Mouse (Mus musculus) limb, embryonic 11.5 days (tissue): ENCODE data around the gene Hnrnpa3. TPM values are rescaled to one million over a fixed set of nuclear protein-coding genes. Genes with fewer than 3 reads are reported as not detected.
"Not testable (repeated sequence)": the region's sequence is repeated elsewhere in the genome, so short reads cannot be mapped to it uniquely, and the experiment has no call there.

Source experiments
- ATAC-seq: fragments of 200-750 bp; cut with Nextera tagmentation; 2 replicates; pipeline ENCODE4 v1.8.0; 2017; ENCODE audit warnings: low read depth; ENCODE audit not compliant: insufficient number of reproducible peaks, low FRiP score, low TSS enrichment
- DNase-seq: peaks from one replicate; pipeline ENCODE4 v3.0.0-alpha.2; 2015; ENCODE audit warnings: low spot score
- H3K27ac ChIP-seq: fragments of 300-500 bp; sonication (generic); replicated peaks from 2 replicates; pipeline ENCODE4 v1.5.1; 2014; ENCODE audit warnings: low read depth, mild to moderate bottlenecking, low read length
- H3K27me3 ChIP-seq: fragments of 300-500 bp; sonication (generic); 2 replicates; pipeline ENCODE4 v1.6.1; 2014; ENCODE audit warnings: mild to moderate bottlenecking, low read length, mixed read lengths; ENCODE audit not compliant: control insufficient read depth, insufficient read depth
- H3K36me3 ChIP-seq: fragments of 300-500 bp; sonication (generic); 2 replicates; pipeline ENCODE4 v1.6.1; 2014; ENCODE audit warnings: mild to moderate bottlenecking, low read length, moderate library complexity, mixed read lengths; ENCODE audit not compliant: control insufficient read depth, insufficient read depth
- H3K4me1 ChIP-seq: fragments of 300-500 bp; sonication (generic); 2 replicates; pipeline ENCODE4 v1.6.1; 2014; ENCODE audit warnings: low read length, mixed read lengths; ENCODE audit not compliant: control insufficient read depth, insufficient read depth
- H3K4me2 ChIP-seq: fragments of 300-500 bp; sonication (generic); 2 replicates; pipeline ENCODE4 v1.6.1; 2014; ENCODE audit warnings: low read depth, mild to moderate bottlenecking, moderate library complexity; ENCODE audit not compliant: severe bottlenecking
- H3K4me3 ChIP-seq: fragments of 300-500 bp; sonication (generic); 2 replicates; pipeline ENCODE4 v1.5.1; 2014; ENCODE audit warnings: low read depth, low read length
- H3K9ac ChIP-seq: fragments of 300-500 bp; sonication (generic); 2 replicates; pipeline ENCODE4 v1.6.1; 2014; ENCODE audit warnings: mild to moderate bottlenecking, low read length
- H3K9me3 ChIP-seq: fragments of 300-500 bp; sonication (generic); 2 replicates; pipeline ENCODE4 v1.6.1; 2016; ENCODE audit warnings: low read length; ENCODE audit not compliant: control insufficient read depth
- WGBS: fragments of 180-500 bp; shearing (Covaris S2); extraction: QIAGEN DNeasy Blood & Tissue Kit; methylation state at CpG from one replicate; pipeline ENCODE4 v1.1.7; 2014; 5-methylcytosine and 5-hydroxymethylcytosine counted together
- polyA plus RNA-seq: library from polyadenylated mRNA; unstranded; fragments of >200 nt; fragmentation: Nextera tagmentation; extraction: Ambion mirVana; gene quantifications from 2 replicates; pipeline ENCODE4 v1.2.1, GENCODE M21; 2014

The Hnrnpa3 gene
- polyA plus RNA-seq, 1 experiment from 2014 or later, result 326 TPM

DNA sequence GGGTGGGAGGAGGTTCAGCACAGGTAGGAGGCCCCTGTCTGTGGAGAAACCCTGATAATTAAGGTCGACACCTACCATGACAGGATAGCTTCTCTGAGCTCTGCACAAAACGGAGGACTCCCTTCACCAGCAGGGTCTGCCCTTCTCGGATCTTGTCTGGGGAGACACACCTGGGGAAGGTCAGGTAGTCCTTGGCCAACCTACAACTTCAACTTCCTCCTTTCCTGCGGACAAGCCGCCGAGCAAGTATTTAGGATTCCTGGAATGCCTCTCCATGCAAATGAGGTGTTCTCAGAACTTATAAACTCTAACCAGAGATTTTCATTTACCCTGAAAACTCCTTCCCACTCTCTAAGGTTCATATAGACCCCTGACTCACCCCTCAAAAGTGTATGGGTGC is 25.7 kb upstream of the Hnrnpa3 start:
- no peaks in the 10 kb centered on the region for H3K9me3 ChIP-seq
- no peaks in the 10 kb centered on the region for H3K36me3 ChIP-seq
- H3K4me1 ChIP-seq, result peaks cover 4% of the 10 kb centered on the region; the same call in 1 of the 2 replicates
- H3K4me2 ChIP-seq, result no peak overlapping the region
- H3K4me3 ChIP-seq, result no peak overlapping the region
- H3K27me3 ChIP-seq, result no peaks in the 10 kb centered on the region
- 80% methylated on average over 6 of the region's 6 CpGs for WGBS
- no peak for DNase-seq
- no peak overlapping the region for H3K27ac ChIP-seq
- ATAC-seq, result no peak
- no peak overlapping the region for H3K9ac ChIP-seq

DNA sequence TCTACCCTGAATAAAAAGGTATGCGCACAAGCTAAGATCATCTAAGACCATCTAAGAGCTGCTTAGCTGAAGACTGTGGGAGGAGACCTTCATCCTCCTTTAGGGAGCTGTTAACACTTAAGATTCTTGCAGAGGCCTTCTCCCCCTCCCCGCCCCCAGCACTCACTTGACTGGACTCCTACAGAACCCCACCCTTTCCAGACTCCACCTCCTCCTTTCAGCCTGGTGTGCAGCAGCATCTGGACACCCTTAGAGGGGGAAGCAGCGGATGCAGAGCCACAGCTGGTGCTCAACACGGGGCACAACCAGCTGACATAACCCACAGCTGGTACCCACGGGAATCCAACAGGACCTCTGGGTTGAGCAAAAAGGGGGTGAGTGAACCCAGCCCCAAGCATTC is 25.3 kb upstream of the Hnrnpa3 start:
- H3K9ac ChIP-seq, result no peak overlapping the region
- 52% methylated on average over 5 of the region's 5 CpGs for WGBS
- DNase-seq (peak; percentile 40), ATAC-seq (no peak)
- H3K9me3 ChIP-seq, result no peaks in the 10 kb centered on the region
- H3K27me3 ChIP-seq, result no peaks in the 10 kb centered on the region
- H3K4me3 ChIP-seq, result no peak overlapping the region
- no peaks in the 10 kb centered on the region for H3K36me3 ChIP-seq
- no peak overlapping the region for H3K27ac ChIP-seq
- peaks cover 4% of the 10 kb centered on the region; the same call in 1 of the 2 replicates for H3K4me1 ChIP-seq
- no peak overlapping the region for H3K4me2 ChIP-seq

DNA sequence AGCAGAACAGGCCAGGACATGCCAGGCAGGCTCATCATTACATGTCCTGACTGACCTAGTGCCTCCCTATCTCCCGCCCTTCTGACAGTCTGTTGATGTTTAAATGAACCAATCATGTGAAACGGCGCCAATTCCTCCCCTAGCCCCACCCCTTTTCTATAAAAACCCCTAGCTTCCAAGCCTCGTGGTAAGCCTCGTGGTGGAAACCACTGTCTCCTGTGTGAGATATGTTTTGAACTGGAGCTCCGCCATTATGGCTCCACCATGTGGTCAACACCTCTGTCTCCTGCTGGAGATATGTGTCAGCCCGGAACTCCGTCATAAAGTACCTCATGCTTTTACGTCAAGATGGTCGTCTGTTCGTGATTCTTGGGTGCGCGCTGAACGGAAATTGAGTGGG is 24.6 kb upstream of the Hnrnpa3 start:
- not testable (repeated sequence) for H3K4me1 ChIP-seq, DNase-seq, H3K36me3 ChIP-seq, H3K9me3 ChIP-seq, H3K4me2 ChIP-seq, H3K27me3 ChIP-seq, H3K9ac ChIP-seq, H3K27ac ChIP-seq, ATAC-seq, H3K4me3 ChIP-seq
- 90% methylated on average over 14 of the region's 14 CpGs for WGBS

DNA sequence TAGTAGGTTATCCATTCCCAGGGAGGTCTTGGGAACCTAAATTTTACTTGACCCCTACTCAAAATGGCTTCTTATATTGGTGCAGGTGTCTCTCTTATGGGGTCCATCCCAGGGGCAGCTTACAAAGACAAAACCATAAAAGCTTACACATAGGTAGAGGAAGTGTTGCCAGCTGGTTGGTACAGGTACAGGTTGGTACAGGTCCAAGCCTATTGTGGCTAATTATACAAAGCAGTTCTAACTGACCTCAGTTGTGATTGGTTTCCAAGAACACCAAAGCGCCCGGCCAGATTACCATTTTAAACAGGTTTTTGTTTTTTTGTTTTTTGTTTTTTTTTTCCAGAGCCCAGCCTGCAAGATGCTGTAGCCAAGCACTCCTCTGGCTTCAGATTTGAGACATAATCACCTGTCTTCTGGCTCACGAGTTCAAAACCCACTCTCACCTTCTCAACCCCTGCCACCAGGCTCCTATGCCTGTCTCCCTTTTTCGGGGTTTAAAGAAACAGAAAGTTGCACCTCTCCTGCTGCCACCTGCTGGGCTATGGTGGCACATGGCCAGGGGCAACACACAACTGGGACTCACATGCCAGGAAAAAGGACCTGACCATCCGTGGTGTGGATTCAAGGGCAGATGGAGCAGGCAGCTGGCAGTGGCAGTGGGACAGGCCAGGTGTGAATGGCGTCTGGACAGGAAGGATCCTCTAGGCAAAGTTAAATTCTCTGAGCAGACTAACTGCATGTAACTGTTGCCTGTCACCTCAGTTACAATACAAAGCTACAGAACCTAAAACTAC is 22.6 kb upstream of the Hnrnpa3 start:
- DNase-seq (no peak), ATAC-seq (no peak)
- no peaks in the 10 kb centered on the region for H3K9me3 ChIP-seq

DNA sequence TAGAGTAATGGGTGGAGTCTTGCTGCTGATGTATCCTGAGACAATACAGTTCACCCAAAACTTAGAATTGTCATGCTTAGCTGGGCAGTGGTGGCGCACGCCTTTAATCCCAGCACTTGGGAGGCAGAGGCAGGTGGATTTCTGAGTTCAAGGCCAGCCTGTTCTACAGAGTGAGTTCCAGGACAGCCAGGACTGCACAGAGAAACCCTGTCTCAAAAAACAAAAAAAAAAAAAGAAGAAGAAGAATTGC is 22.1 kb upstream of the Hnrnpa3 start:
- not testable (repeated sequence) for H3K27me3 ChIP-seq, H3K36me3 ChIP-seq, H3K4me1 ChIP-seq, H3K4me3 ChIP-seq, DNase-seq, ATAC-seq, H3K9me3 ChIP-seq, H3K27ac ChIP-seq, H3K4me2 ChIP-seq, H3K9ac ChIP-seq
- 97% methylated on average over 2 of the region's 2 CpGs for WGBS

More for the DNA sequence above, 22.6 kb upstream of the Hnrnpa3 start:
- Histone ChIP-seq H3K36me3 (no peaks in the 10 kb centered on the region), H3K27me3 (no peaks in the 10 kb centered on the region), H3K4me2 (no peak overlapping the region), H3K4me1 (peaks cover 4% of the 10 kb centered on the region; the same call in 1 of the 2 replicates), H3K4me3 (no peak overlapping the region), H3K27ac (no peak overlapping the region), H3K9ac (no peak overlapping the region)
- WGBS, result 70% methylated on average over 6 of the region's 6 CpGs

DNA sequence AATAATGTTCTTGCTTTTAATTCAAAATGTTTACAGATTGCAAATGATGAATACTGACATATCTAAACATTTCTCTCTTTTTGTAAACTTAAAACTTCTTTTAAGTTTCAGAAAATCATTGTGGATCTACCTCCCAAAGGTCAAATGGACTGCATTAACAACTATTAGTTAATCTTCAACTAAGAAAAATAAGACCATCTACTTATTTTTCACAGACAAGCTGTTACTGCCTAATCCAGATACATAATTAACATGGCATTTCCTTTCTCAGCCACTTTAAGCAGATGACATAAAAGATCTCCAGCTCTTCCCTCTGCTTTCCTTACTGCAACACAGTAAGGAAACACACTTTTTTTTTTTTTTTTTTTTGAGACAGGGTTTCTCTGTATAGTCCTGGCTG is 21.7 kb upstream of the Hnrnpa3 start:
- Histone ChIP-seq H3K27ac (no peak overlapping the region), H3K36me3 (no peaks in the 10 kb centered on the region), H3K27me3 (no peaks in the 10 kb centered on the region), H3K9ac (no peak overlapping the region), H3K4me3 (no peak overlapping the region), H3K4me1 (peaks cover 4% of the 10 kb centered on the region; the same call in 1 of the 2 replicates), H3K4me2 (no peak overlapping the region), H3K9me3 (no peaks in the 10 kb centered on the region)
- ATAC-seq (no peak), DNase-seq (no peak)

DNA sequence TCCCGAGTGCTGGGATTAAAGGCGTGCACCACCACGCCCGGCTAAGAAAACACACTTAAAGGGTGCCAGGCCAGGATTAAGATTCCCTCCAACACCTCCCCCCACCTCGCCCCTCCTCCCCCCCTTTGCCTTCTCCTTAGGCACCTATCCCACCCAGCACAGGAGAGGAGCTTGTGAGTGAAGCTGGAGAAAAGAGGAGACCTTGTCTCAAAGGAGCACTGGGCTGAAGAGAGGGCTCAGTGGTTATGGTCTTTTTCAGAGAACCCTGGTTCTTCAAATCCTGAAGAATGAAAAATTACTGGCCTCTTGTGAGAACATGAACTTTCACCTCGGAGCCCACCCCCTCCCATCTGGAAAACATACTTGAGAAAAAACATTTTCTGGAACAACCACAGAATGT is 21.2 kb upstream of the Hnrnpa3 start:
- not testable (repeated sequence) for H3K4me3 ChIP-seq, H3K27ac ChIP-seq, H3K4me1 ChIP-seq, ATAC-seq, H3K36me3 ChIP-seq, H3K9me3 ChIP-seq, H3K9ac ChIP-seq, H3K4me2 ChIP-seq, H3K27me3 ChIP-seq, DNase-seq
- 87% methylated on average over 6 of the region's 6 CpGs for WGBS

DNA sequence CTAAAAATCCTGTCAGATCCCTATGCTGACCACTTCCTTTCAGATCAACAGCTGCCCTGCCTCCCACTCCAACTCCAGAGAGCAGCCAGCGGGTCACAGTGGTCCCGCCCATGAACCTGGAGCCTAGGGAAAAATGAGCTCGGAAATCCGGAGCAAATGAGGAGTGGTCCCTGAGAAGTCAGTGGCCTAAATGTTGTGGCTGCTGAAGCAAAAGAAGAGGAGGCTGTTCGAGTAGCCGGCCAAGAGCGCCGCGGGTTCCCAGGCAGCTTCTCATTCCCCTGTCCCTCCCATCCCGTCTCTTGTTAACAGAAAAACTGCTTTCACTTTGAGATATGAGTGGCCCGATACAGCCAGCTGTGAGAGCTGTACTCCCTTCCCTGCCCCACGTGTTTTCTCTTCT is 19.5 kb upstream of the Hnrnpa3 start:
- WGBS, result 62% methylated on average over 10 of the region's 12 CpGs
- H3K9ac ChIP-seq, ATAC-seq, H3K4me3 ChIP-seq, H3K4me1 ChIP-seq, H3K27ac ChIP-seq, H3K4me2 ChIP-seq, H3K36me3 ChIP-seq, H3K9me3 ChIP-seq, DNase-seq, H3K27me3 ChIP-seq: not testable (repeated sequence)

DNA sequence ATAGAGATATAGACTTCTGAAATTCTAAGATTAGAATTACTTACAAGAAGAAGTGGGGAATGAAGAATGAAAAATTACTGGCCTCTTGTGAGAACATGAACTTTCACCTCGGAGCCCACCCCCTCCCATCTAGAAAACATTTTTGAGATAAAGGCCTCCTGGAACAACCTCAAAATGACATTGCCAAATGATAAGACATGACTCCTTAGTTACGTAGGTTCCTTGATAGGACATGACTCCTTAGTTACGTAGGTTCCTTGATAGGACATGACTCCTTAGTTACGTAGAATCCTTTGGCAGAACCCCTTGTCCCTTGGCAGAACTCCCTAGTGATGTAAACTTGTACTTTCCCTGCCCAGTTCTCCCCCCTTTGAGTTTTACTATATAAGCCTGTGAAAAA is 16.7 kb upstream of the Hnrnpa3 start:
- not testable (repeated sequence) for H3K27ac ChIP-seq, H3K36me3 ChIP-seq, DNase-seq, H3K4me1 ChIP-seq, H3K4me2 ChIP-seq, H3K27me3 ChIP-seq, H3K9me3 ChIP-seq, ATAC-seq, H3K4me3 ChIP-seq, H3K9ac ChIP-seq
- 93% methylated on average over 4 of the region's 4 CpGs for WGBS
